Mouse (Mus musculus) CD4-positive, CD25-positive, alpha-beta regulatory T cell, adult 2 months (primary cell): ENCODE measurements around the gene Plekhs1.
"Not testable (repeated sequence)": the region's sequence is repeated elsewhere in the genome, so short reads cannot be mapped to it uniquely, and the experiment has no call there.

ENCODE experiments used
- DNase-seq: peaks from one replicate; pipeline ENCODE4 v3.0.0-alpha.2; 2012; ENCODE audit warnings: low read depth, low spot score

The Plekhs1 gene

GRCm38 (mm10) chr19:56513527-56513926, 52.1 kb downstream of the Plekhs1 start:
- not testable (repeated sequence) for DNase-seq

DNA sequence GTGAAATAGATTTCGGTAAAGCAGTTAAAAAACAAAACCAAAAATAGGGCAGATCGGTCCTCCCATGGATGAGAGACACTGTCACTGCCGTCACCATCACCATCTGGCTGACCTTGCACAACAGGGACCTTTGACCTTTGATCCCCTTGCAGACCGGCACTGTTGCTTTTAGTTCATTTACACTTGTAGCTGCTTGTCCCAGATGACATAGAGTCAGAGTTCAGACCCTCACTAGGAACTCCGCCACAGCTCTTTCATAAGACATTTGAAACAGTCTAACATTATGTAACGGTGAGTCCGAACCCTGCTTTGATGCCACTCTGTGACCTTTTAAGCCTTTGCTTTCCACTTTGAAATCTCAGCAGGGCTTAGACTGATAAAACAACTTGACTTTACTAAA, 58.0 kb downstream of the Plekhs1 start:
- DNase-seq, result not testable (repeated sequence)

- not testable (repeated sequence) for DNase-seq
Measured at GRCm38 (mm10) chr19:56530529-56530928, 69.1 kb downstream of the Plekhs1 start.

- DNase-seq, result no peak
Measured at GRCm38 (mm10) chr19:56531251-56531650, 69.8 kb downstream of the Plekhs1 start.

- no peak for DNase-seq
Measured at GRCm38 (mm10) chr19:56533291-56534071, 72.0 kb downstream of the Plekhs1 start.

DNA sequence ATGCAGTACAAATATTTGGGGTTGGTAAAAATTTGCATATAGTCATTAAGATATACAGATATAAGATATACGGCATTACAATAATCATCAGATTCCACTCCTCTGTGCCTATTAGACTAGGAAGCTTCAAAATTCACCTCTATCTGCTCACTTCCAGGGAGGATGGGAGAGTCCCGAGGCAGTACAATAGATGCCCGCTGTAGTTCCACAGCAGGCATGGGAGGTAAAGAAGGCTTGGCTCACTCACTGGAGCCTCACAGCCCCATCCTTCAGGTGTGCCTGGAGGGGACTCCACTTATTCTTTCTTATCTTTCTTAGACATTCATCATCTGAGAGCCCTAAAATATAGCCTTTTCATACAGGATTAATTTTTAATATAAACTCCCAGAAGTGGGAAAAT, 72.9 kb downstream of the Plekhs1 start:
- no peak for DNase-seq

- no peak for DNase-seq
Measured at GRCm38 (mm10) chr19:56535064-56535463, 73.6 kb downstream of the Plekhs1 start.

GRCm38 (mm10) chr19:56535765-56536164, 74.3 kb downstream of the Plekhs1 start:
- DNase-seq, result no peak
